Mouse (Mus musculus) C2C12 (cell line): ENCODE data around the gene Fbxl20. TPM values are rescaled to one million over a fixed set of nuclear protein-coding genes. Genes with fewer than 3 reads are reported as not detected.

Source experiments
- H3K27me3 ChIP-seq: one replicate; pipeline ENCODE4 v1.6.1; 2011; ENCODE audit not compliant: control insufficient read depth, insufficient read depth, insufficient read length
- H3K36me3 ChIP-seq: one replicate; pipeline ENCODE4 v1.6.1; 2011; ENCODE audit not compliant: control insufficient read depth, insufficient read depth
- H3K4me3 ChIP-seq: one replicate; pipeline ENCODE4 v1.5.1; 2011; ENCODE audit warnings: mild to moderate bottlenecking, control low read depth; ENCODE audit not compliant: poor library complexity, insufficient read depth, severe bottlenecking
- H3K79me2 ChIP-seq: one replicate; pipeline ENCODE4 v1.6.1; 2011; ENCODE audit not compliant: control insufficient read depth, insufficient read depth
- H3K79me3 ChIP-seq: one replicate; pipeline ENCODE4 v1.6.1; 2011; ENCODE audit warnings: low read depth, control low read depth
- H3ac ChIP-seq: one replicate; pipeline ENCODE3; 2011; ENCODE audit warnings: low read depth; ENCODE audit not compliant: control insufficient read depth, insufficient read length
- CEBPB ChIP-seq: IDR thresholded peaks from one replicate; pipeline ENCODE4 v1.6.1; 2011; ENCODE audit warnings: low read depth, mild to moderate bottlenecking, control low read depth, moderate library complexity
- CTCF ChIP-seq: IDR thresholded peaks from one replicate; pipeline ENCODE4 v1.5.1; 2011; ENCODE audit not compliant: control insufficient read depth, insufficient read depth, insufficient read length
- FOSL1 ChIP-seq: IDR thresholded peaks from one replicate; pipeline ENCODE4 v1.8.0; 2011; ENCODE audit warnings: mild to moderate bottlenecking, low read length; ENCODE audit not compliant: poor library complexity, insufficient read depth, severe bottlenecking
- MAX ChIP-seq: IDR thresholded peaks from one replicate; pipeline ENCODE4 v1.6.1; 2011; ENCODE audit warnings: mild to moderate bottlenecking, control low read depth
- MYOD1 ChIP-seq: IDR thresholded peaks from one replicate; pipeline ENCODE4 v1.6.1; 2011; ENCODE audit warnings: low read depth; ENCODE audit not compliant: control insufficient read depth, insufficient read length
- MYOG ChIP-seq: IDR thresholded peaks from one replicate; pipeline ENCODE4 v1.6.1; 2011; ENCODE audit not compliant: control insufficient read depth, insufficient read length; ENCODE audit errors: extremely low read depth
- USF1 ChIP-seq: IDR thresholded peaks from one replicate; pipeline ENCODE4 v1.6.1; 2011; ENCODE audit warnings: low read depth, mild to moderate bottlenecking, control low read depth, moderate library complexity
- polyA plus RNA-seq: library from polyadenylated mRNA; unstranded; fragments of >200 nt; fragmentation: generic; extraction: Trizol; gene quantifications from one replicate; pipeline ENCODE4 v1.2.1, GENCODE M21; 2012; ENCODE audit warnings: missing spikeins

The Fbxl20 gene
- polyA plus RNA-seq, 1 experiment = 2.0 TPM

GRCm38 (mm10) chr11:98059662-98060061 lies 90.5 kb downstream of the Fbxl20 start:
- H3ac ChIP-seq = peak overlapping the region; percentile 3
- H3K79me2 ChIP-seq = no peaks in the 10 kb centered on the region
- no peaks in the 10 kb centered on the region for H3K36me3 ChIP-seq
- TF ChIP-seq MAX (peak; percentile 64), USF1 (no peak), CEBPB (peak; percentile 98)
- H3K4me3 ChIP-seq = no peak overlapping the region
- no peaks in the 10 kb centered on the region for H3K27me3 ChIP-seq
- H3K79me3 ChIP-seq = no peaks in the 10 kb centered on the region

GRCm38 (mm10) chr11:98057998-98058397 lies 92.2 kb downstream of the Fbxl20 start:
- Histone ChIP-seq H3K27me3 (no peaks in the 10 kb centered on the region), H3K4me3 (no peak overlapping the region), H3K79me2 (peaks cover 1% of the 10 kb centered on the region), H3K36me3 (no peaks in the 10 kb centered on the region), H3ac (no peak overlapping the region), H3K79me3 (peaks cover under 1% of the 10 kb centered on the region)
- peak; percentile 72 for TF ChIP-seq USF1
- TF ChIP-seq MAX = peak; percentile 79
- TF ChIP-seq CEBPB = no peak

GRCm38 (mm10) chr11:98057466-98057865 lies 92.7 kb downstream of the Fbxl20 start:
- Histone ChIP-seq H3K79me3 (peaks cover 5% of the 10 kb centered on the region), H3K27me3 (no peaks in the 10 kb centered on the region), H3K4me3 (no peak overlapping the region), H3K36me3 (no peaks in the 10 kb centered on the region), H3ac (no peak overlapping the region), H3K79me2 (peaks cover 7% of the 10 kb centered on the region)
- TF ChIP-seq FOSL1 = peak; percentile 59
- no peak for TF ChIP-seq MYOG
- TF ChIP-seq MAX = no peak

GRCm38 (mm10) chr11:98052989-98053834 lies 97.0 kb downstream of the Fbxl20 start, which contains the start of gene Stac2:
Gene Stac2, minus strand, starts transcription at chr11:98053462.
- no peak for TF ChIP-seq MAX
- no peak for TF ChIP-seq CTCF
- no peak for TF ChIP-seq CEBPB
- no peak for TF ChIP-seq USF1
- no peak for TF ChIP-seq MYOG
- no peak for TF ChIP-seq MYOD1
- TF ChIP-seq FOSL1 = no peak
- H3ac ChIP-seq = peak within 1 kb of the TSS; percentile 92
- peaks cover 16% of the 10 kb centered on the region for H3K36me3 ChIP-seq
- H3K79me3 ChIP-seq = peaks cover 38% of the 10 kb centered on the region
- H3K79me2 ChIP-seq = peaks cover 49% of the 10 kb centered on the region
- H3K4me3 ChIP-seq = peak within 1 kb of the TSS; percentile 74
- no peaks in the 10 kb centered on the region for H3K27me3 ChIP-seq

GRCm38 (mm10) chr11:98052129-98052988 lies 97.8 kb downstream of the Fbxl20 start:
- Histone ChIP-seq H3ac (peak overlapping the region; percentile 92), H3K79me3 (peaks cover 46% of the 10 kb centered on the region), H3K36me3 (peaks cover 25% of the 10 kb centered on the region), H3K27me3 (no peaks in the 10 kb centered on the region), H3K79me2 (peaks cover 58% of the 10 kb centered on the region), H3K4me3 (peak overlapping the region; percentile 74)
- peak; percentile 76 for TF ChIP-seq MAX
- TF ChIP-seq CTCF = no peak
- TF ChIP-seq FOSL1 = no peak

GRCm38 (mm10) chr11:98051611-98052128 lies 98.5 kb downstream of the Fbxl20 start:
- Histone ChIP-seq H3K79me3 (peaks cover 51% of the 10 kb centered on the region), H3K27me3 (no peaks in the 10 kb centered on the region), H3K4me3 (peak overlapping the region; percentile 74), H3ac (peak overlapping the region; percentile 25), H3K79me2 (peaks cover 65% of the 10 kb centered on the region), H3K36me3 (peaks cover 29% of the 10 kb centered on the region)
- TF ChIP-seq USF1 (no peak), CTCF (no peak), MAX (no peak), CEBPB (no peak), MYOD1 (no peak), MYOG (no peak), FOSL1 (no peak)
